ENCODE assay signal across 10 mouse cellular contexts in genomic region chr6:134925673-134926337, GRCm38 (mm10). TPM values are rescaled to one million over a fixed set of nuclear protein-coding genes. Genes with fewer than 3 reads are reported as not detected.
A peak's percentile ranks its signal among the peaks of the same experiment; 100 is the strongest.
DNase-seq lines count a peak whose midpoint lies in the region; ATAC-seq and TF ChIP-seq lines count a peak whose summit lies in the region.
"Had no signal": no experiment of that assay in that cellular context is flagged by ENCODE, and none has a peak within 500 bp of the region (broad histone marks: within the 10 kb centered on the region; RNA-seq: fewer than 3 reads in every experiment).

No protein-coding gene starts in this region.

- TF ChIP-seq CTCF in brain, embryonic 14.5 days (IDR thresholded peaks at IDR 0.05; ENCODE audit: borderline replicate concordance, extremely low read depth, insufficient read depth, insufficient read length) = no peak

- no peaks in the 10 kb centered on the region for H3K36me3 ChIP-seq in hindbrain, embryonic 12.5 days
- H3K36me3 ChIP-seq in hindbrain, embryonic 11.5 days (ENCODE audit: control insufficient read depth, insufficient read depth, low read length) = no peaks in the 10 kb centered on the region
- peaks cover 16% of the 10 kb centered on the region for H3K36me3 ChIP-seq in liver, embryonic 16.5 days (ENCODE audit: control insufficient read depth, insufficient read depth)

- DNase-seq in hindbrain, embryonic 11.5 days (ENCODE audit: low spot score) = no peak
- DNase-seq in A20 (ENCODE audit: low read depth, low spot score) = peak; percentile 72
- DNase-seq in brain, embryonic 14.5 days (ENCODE audit: low read depth) = peak; percentile 54
- DNase-seq in right cerebral cortex, adult 2 months (ENCODE audit: low spot score in 2 of 2) = no peak
- no peak for DNase-seq in cerebellum, postnatal 14 days
- DNase-seq: kidney, adult 2 months; right cerebral cortex, postnatal 4 days; thymus, postnatal 25 days had no signal

- H3K4me1 ChIP-seq in hindbrain, embryonic 12.5 days = peaks cover 47% of the 10 kb centered on the region
- H3K4me1 ChIP-seq in hindbrain, embryonic 11.5 days (replicated peaks; ENCODE audit: control insufficient read depth, insufficient read depth, low read length) = peaks cover 6% of the 10 kb centered on the region; the same call in 1 of the 2 replicates
- peaks cover 33% of the 10 kb centered on the region for H3K4me1 ChIP-seq in liver, embryonic 16.5 days (ENCODE audit: control insufficient read depth, low read depth, low read length)

- H3K9ac ChIP-seq in hindbrain, embryonic 12.5 days = no peak overlapping the region
- H3K9ac ChIP-seq in hindbrain, embryonic 11.5 days (ENCODE audit: low read depth, low read length) = no peak overlapping the region
- peak overlapping the region; percentile 3; the same call in 1 of the 2 replicates for H3K9ac ChIP-seq in liver, embryonic 16.5 days (ENCODE audit: low read depth, low read length)

- 59% methylated on average over 4 of the region's 4 CpGs for WGBS in hindbrain, embryonic 12.5 days
- WGBS in hindbrain, embryonic 11.5 days = 74% methylated on average over 4 of the region's 4 CpGs
- 49% methylated on average over 4 of the region's 4 CpGs for WGBS in liver, embryonic 16.5 days (ENCODE audit: insufficient replicate concordance)

- no peaks in the 10 kb centered on the region for H3K9me3 ChIP-seq in hindbrain, embryonic 12.5 days (replicated peaks)
- no peaks in the 10 kb centered on the region for H3K9me3 ChIP-seq in hindbrain, embryonic 11.5 days (ENCODE audit: control insufficient read depth, low read length)
- H3K9me3 ChIP-seq in liver, embryonic 16.5 days (replicated peaks; ENCODE audit: control insufficient read depth, low read length) = no peaks in the 10 kb centered on the region

- H3K27ac ChIP-seq in hindbrain, embryonic 12.5 days = no peak overlapping the region
- no peak overlapping the region for H3K27ac ChIP-seq in hindbrain, embryonic 11.5 days (ENCODE audit: low read depth, low read length)
- H3K27ac ChIP-seq in liver, embryonic 16.5 days (ENCODE audit: low read length) = no peak overlapping the region

- peak overlapping the region; percentile 29 for H3K4me2 ChIP-seq in hindbrain, embryonic 12.5 days (replicated peaks)
- no peak overlapping the region for H3K4me2 ChIP-seq in hindbrain, embryonic 11.5 days (replicated peaks; ENCODE audit: low read depth, low read length)
- H3K4me2 ChIP-seq in liver, embryonic 16.5 days (ENCODE audit: low read depth, low read length) = peak overlapping the region; percentile 58

- H3K4me3 ChIP-seq in hindbrain, embryonic 12.5 days = no peak overlapping the region
- H3K4me3 ChIP-seq in hindbrain, embryonic 11.5 days (ENCODE audit: low read depth, low read length) = no peak overlapping the region
- H3K4me3 ChIP-seq in liver, embryonic 16.5 days (ENCODE audit: low read depth, low read length) = peak overlapping the region; percentile 18

- no peak for ATAC-seq in hindbrain, embryonic 12.5 days (ENCODE audit: low FRiP score)
- no peak for ATAC-seq in hindbrain, embryonic 11.5 days (ENCODE audit: low FRiP score)
- no peak for ATAC-seq in liver, embryonic 16.5 days (ENCODE audit: low read depth)

- TF ChIP-seq POLR2A in brain, embryonic 14.5 days (IDR thresholded peaks at IDR 0.05; ENCODE audit: borderline replicate concordance, extremely low read depth, insufficient read depth, insufficient read length, poor library complexity, severe bottlenecking) = no peak

- no peaks in the 10 kb centered on the region for H3K27me3 ChIP-seq in hindbrain, embryonic 12.5 days
- no peaks in the 10 kb centered on the region for H3K27me3 ChIP-seq in hindbrain, embryonic 11.5 days (ENCODE audit: control insufficient read depth, insufficient read depth, low read length)
- no peaks in the 10 kb centered on the region for H3K27me3 ChIP-seq in liver, embryonic 16.5 days (ENCODE audit: control insufficient read depth, insufficient read depth, low read depth, low read length)

RNA-seq across cellular contexts. Expression of gene Cdkn1b, which starts 5.6 kb away (rescaled TPM):
- 24.9 and 25.7 TPM in 2 replicates for polyA plus RNA-seq in hindbrain, embryonic 12.5 days (2016; fragmentation: Nextera tagmentation; extraction: Ambion mirVana)
- 23.9 and 24.1 TPM in 2 replicates for polyA plus RNA-seq in hindbrain, embryonic 11.5 days (2014; fragmentation: Nextera tagmentation; extraction: Ambion mirVana)
- 45.8 and 55.9 TPM in 2 replicates for polyA plus RNA-seq in brain, embryonic 14.5 days (2012; rRNA removed)
- polyA plus RNA-seq in liver, embryonic 16.5 days (2015; fragmentation: Nextera tagmentation; extraction: Ambion mirVana) = 11.7 and 17.4 TPM in 2 replicates

RNA-seq across cellular contexts. Expression of gene Gpr19, which starts 27.4 kb away (rescaled TPM):
- polyA plus RNA-seq in hindbrain, embryonic 12.5 days (2016; fragmentation: Nextera tagmentation; extraction: Ambion mirVana) = 31.3 and 31.8 TPM in 2 replicates
- 27.7 and 29.4 TPM in 2 replicates for polyA plus RNA-seq in hindbrain, embryonic 11.5 days (2014; fragmentation: Nextera tagmentation; extraction: Ambion mirVana)
- polyA plus RNA-seq in brain, embryonic 14.5 days (2012; rRNA removed) = 39.2 and 54.7 TPM in 2 replicates
- polyA plus RNA-seq in liver, embryonic 16.5 days (2015; fragmentation: Nextera tagmentation; extraction: Ambion mirVana) = 5.7 and 6.4 TPM in 2 replicates

RNA-seq across cellular contexts. Expression of gene Apold1, which starts 55.7 kb away (rescaled TPM):
- 4.5 TPM in 2 replicates for polyA plus RNA-seq in hindbrain, embryonic 12.5 days (2016; fragmentation: Nextera tagmentation; extraction: Ambion mirVana)
- 3.0 and 3.7 TPM in 2 replicates for polyA plus RNA-seq in hindbrain, embryonic 11.5 days (2014; fragmentation: Nextera tagmentation; extraction: Ambion mirVana)
- polyA plus RNA-seq in brain, embryonic 14.5 days (2012; rRNA removed) = 2.2 and 2.8 TPM in 2 replicates
- 2.0 and 2.3 TPM in 2 replicates for polyA plus RNA-seq in liver, embryonic 16.5 days (2015; fragmentation: Nextera tagmentation; extraction: Ambion mirVana)

Comparison
In these comparisons a context has a peak if more than half of its experiments do, and no peak if none do; other contexts are left out.
1. DNase-seq: peak in A20 (single experiment) and brain, embryonic 14.5 days (single experiment); none in hindbrain, embryonic 11.5 days (single experiment), right cerebral cortex, adult 2 months (0 of 2) and cerebellum, postnatal 14 days (0 of 2).